Mouse (Mus musculus) G1E (cell line): ENCODE measurements around the gene Smg6. TPM values are rescaled to one million over a fixed set of nuclear protein-coding genes. Genes with fewer than 3 reads are reported as not detected.

ENCODE experiments used
- ATAC-seq: 2 replicates; pipeline ENCODE4 v1.8.0; 2016; ENCODE audit warnings: mild to moderate bottlenecking; ENCODE audit not compliant: insufficient number of reproducible peaks, poor library complexity, low FRiP score, severe bottlenecking; ENCODE audit errors: extremely low read depth
- DNase-seq: peaks from one replicate; pipeline ENCODE4 v3.0.0; 2012; ENCODE audit warnings: low spot score
- H3K27me3 ChIP-seq: 2 replicates; pipeline ENCODE4 v1.6.1; 2012; ENCODE audit warnings: mild to moderate bottlenecking, low read length, inconsistent platforms; ENCODE audit not compliant: insufficient read depth
- H3K36me3 ChIP-seq: replicated peaks from 2 replicates; pipeline ENCODE3; 2012; ENCODE audit warnings: mild to moderate bottlenecking, inconsistent platforms
- H3K4me1 ChIP-seq: 2 replicates; pipeline ENCODE4 v1.6.1; 2012; ENCODE audit warnings: low read depth, low read length, inconsistent platforms, mixed read lengths; ENCODE audit not compliant: insufficient read depth
- H3K4me3 ChIP-seq: 2 replicates; pipeline ENCODE4 v1.5.1; 2012; ENCODE audit warnings: low read depth, mild to moderate bottlenecking, inconsistent platforms, low read length, moderate library complexity, mixed read lengths
- H3K9me3 ChIP-seq: replicated peaks from 2 replicates; pipeline ENCODE4 v1.6.1; 2012; ENCODE audit warnings: inconsistent platforms
- CTCF ChIP-seq: IDR thresholded peaks from 2 replicates; pipeline ENCODE4 v1.5.1; 2012; ENCODE audit warnings: low read depth, low read length, inconsistent platforms, mixed read lengths
- GATA1 ChIP-seq: IDR thresholded peaks from 2 replicates; pipeline ENCODE4 v1.6.1; 2012; ENCODE audit warnings: borderline replicate concordance, low read length, inconsistent platforms, mixed read lengths
- GATA2 ChIP-seq: IDR thresholded peaks from 2 replicates; pipeline ENCODE4 v1.6.1; 2012; ENCODE audit warnings: low read depth, low read length, inconsistent platforms, borderline replicate concordance
- POLR2AphosphoS5 ChIP-seq: IDR thresholded peaks from 2 replicates; pipeline ENCODE4 v1.6.1; 2012; ENCODE audit warnings: low read depth, low read length, inconsistent platforms; ENCODE audit not compliant: insufficient replicate concordance
- TAL1 ChIP-seq: conservative IDR thresholded peaks from 2 replicates; pipeline ENCODE4 v1.6.1; 2012; ENCODE audit warnings: low read depth, low read length, inconsistent platforms, mixed read lengths
- polyA plus RNA-seq: library from polyadenylated mRNA; stranded (reverse); fragments of >175 nt; gene quantifications from 2 replicates; pipeline ENCODE4 v1.2.3, GENCODE M21; 2012
- total RNA-seq, 2 experiments: library from RNA; stranded (forward) in 1 of 2; stranded (reverse) in 1 of 2; fragments of 200-1000 nt in 1 of 2; fragments of >200 nt in 1 of 2; fragmentation: Nextera tagmentation in 1 of 2; gene quantifications; 2 replicates each; pipeline ENCODE4 v1.2.3; 2014 to 2017

Gene Smg6
- total and polyA plus RNA-seq, 3 experiments = 17.4 to 54.3 (median 42.1) TPM

DNA sequence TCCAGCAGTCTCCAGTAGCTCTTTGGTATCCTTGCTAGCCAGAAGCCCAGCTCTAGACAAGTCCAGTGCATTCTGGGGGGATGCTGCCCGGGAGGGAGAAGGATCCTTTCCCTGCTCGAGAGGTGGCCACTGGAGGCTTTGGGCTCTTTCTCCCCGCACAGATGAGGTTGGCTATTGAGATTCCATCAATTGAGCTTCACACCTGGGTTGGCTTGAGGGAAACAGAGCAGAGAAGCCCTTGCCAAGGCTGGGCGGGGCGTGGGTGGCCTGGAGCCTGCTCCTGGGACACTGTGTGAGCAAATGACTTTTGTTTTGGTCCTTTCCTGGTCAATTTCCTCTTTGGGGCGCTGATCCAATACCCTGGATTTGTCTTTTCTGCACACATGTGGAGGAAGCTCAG, 270.5 kb downstream of the Smg6 start:
- no peak for ATAC-seq
- peaks cover 10% of the 10 kb centered on the region for H3K9me3 ChIP-seq
- H3K4me1 ChIP-seq = peaks cover 40% of the 10 kb centered on the region
- H3K27me3 ChIP-seq = peaks cover 96% of the 10 kb centered on the region
- TF ChIP-seq GATA2 = no peak
- no peak for TF ChIP-seq CTCF
- TF ChIP-seq POLR2AphosphoS5 = no peak
- no peak for TF ChIP-seq GATA1
- TF ChIP-seq TAL1 = no peak
- DNase-seq = no peak
- no peak overlapping the region for H3K4me3 ChIP-seq
- H3K36me3 ChIP-seq = no peaks in the 10 kb centered on the region

DNA sequence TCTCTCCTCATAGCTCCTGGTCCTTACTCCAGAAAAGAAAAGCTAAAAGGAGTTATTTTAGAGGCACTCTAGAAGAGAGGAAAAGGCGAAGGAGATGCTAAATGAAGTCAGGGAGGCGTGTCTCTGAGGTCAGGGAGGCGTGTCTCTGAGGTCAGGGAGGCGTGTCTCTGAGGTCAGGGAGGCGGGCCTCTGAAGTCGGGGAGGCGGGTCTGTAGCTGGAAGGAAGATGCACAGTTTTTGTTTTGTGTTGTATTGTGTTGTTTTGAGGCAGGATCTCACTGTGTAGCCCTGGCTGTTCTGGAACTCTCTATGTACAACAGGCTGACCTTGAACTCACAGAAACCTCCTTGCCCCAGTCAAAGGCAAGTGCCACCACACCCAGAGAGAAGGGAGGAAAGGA, 272.3 kb downstream of the Smg6 start:
- Histone ChIP-seq H3K4me3 (no peak overlapping the region), H3K27me3 (peaks cover 92% of the 10 kb centered on the region), H3K9me3 (peaks cover 10% of the 10 kb centered on the region), H3K4me1 (peaks cover 29% of the 10 kb centered on the region), H3K36me3 (no peaks in the 10 kb centered on the region)
- no peak for DNase-seq
- no peak for ATAC-seq
- TF ChIP-seq GATA2 (no peak), CTCF (no peak), POLR2AphosphoS5 (no peak), GATA1 (no peak), TAL1 (no peak)

DNA sequence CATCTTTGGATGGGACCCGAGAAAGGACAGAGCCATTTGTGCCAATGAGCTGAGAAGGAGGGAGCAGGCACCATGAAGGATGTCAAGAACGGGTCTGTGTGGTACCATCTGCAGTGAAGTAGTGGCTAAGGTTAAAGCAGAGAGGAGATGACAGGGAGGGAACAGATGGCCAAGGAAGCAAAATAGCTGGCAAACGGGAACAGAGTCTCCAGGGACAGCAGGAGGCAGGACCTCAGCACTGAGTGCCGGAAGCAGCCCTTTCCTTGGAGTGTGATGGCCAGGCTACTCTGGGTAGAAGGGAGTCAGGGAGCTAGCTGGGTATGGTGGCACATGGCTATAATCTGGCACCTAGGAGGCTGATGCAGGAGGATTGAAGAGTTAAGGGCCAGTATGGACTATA, 273.2 kb downstream of the Smg6 start:
- Histone ChIP-seq H3K36me3 (no peaks in the 10 kb centered on the region), H3K4me3 (no peak overlapping the region), H3K27me3 (peaks cover 91% of the 10 kb centered on the region), H3K9me3 (peaks cover 4% of the 10 kb centered on the region), H3K4me1 (peaks cover 22% of the 10 kb centered on the region)
- DNase-seq (no peak), ATAC-seq (no peak)
- no peak for TF ChIP-seq TAL1
- no peak for TF ChIP-seq GATA1
- TF ChIP-seq POLR2AphosphoS5 = no peak
- no peak for TF ChIP-seq GATA2
- TF ChIP-seq CTCF = no peak

DNA sequence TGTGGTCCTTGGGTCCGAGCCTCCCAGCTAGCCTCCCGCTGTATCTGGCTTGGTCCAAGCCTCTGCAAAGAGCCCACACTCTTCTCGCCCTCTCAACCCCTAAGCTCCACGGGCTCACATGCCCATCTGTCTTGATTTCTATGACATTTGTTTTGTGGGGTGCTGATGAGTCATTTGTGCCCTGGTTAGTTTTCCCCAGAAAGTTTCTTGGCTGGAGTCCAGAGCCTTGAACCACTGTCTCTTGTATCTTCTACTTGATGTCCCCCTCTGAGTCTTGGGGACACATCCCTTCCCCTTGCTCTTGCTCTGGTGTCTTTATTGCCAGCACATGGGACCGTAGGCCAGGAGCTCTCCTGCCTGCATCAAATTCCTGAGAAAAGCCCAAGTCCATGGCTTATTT, 274.3 kb downstream of the Smg6 start:
- no peaks in the 10 kb centered on the region for H3K36me3 ChIP-seq
- TF ChIP-seq CTCF (no peak), TAL1 (no peak), GATA1 (no peak), GATA2 (no peak), POLR2AphosphoS5 (no peak)
- no peak overlapping the region for H3K4me3 ChIP-seq
- peaks cover 22% of the 10 kb centered on the region for H3K4me1 ChIP-seq
- H3K9me3 ChIP-seq = no peaks in the 10 kb centered on the region
- ATAC-seq (no peak), DNase-seq (no peak)
- H3K27me3 ChIP-seq = peaks cover 91% of the 10 kb centered on the region

DNA sequence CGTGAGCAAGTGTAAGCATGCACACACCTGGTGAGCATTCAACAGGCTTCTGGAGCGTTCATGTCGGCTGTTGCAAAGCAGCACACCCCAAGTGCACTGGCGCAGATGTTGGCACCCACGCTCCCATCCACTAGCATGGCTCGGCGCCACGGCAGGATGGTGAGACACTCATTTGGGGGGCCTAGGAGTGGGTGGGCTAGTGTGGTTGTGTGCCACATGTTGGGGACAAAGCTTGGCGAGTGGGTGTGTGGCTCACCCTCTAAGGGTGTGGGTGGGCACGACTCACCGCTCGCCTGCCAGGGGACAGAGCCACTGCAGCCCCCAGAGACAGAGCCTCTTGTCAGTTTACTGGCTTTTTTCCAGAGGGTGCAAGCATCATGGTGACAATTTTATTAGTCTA, 275.3 kb downstream of the Smg6 start:
- no peaks in the 10 kb centered on the region for H3K36me3 ChIP-seq
- H3K4me1 ChIP-seq = peaks cover 21% of the 10 kb centered on the region
- peaks cover 89% of the 10 kb centered on the region for H3K27me3 ChIP-seq
- H3K9me3 ChIP-seq = no peaks in the 10 kb centered on the region
- DNase-seq (no peak), ATAC-seq (no peak)
- no peak overlapping the region for H3K4me3 ChIP-seq
- TF ChIP-seq GATA2 = no peak
- no peak for TF ChIP-seq POLR2AphosphoS5
- no peak for TF ChIP-seq CTCF
- no peak for TF ChIP-seq GATA1
- TF ChIP-seq TAL1 = no peak

DNA sequence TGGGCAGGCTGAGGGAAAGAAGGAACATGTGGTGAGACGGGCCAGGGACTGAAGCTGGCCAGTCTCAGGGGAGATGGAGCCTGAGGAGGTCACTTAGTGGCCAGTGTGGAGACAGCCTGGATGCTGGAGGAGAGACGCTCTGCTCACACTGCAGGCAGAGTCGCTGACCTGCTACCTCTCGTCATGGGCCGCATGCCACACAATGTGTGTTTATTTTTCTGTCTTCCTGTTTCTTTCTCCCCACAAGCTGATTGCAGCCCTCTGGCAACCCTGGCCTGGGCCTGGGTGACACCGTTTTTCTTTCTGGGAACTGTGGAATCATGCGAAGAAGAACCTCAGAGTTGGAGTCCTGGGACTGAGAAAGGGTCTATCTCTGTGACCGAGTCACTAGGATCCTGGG, 276.1 kb downstream of the Smg6 start:
- Histone ChIP-seq H3K4me1 (peaks cover 21% of the 10 kb centered on the region), H3K27me3 (peaks cover 82% of the 10 kb centered on the region), H3K36me3 (no peaks in the 10 kb centered on the region), H3K9me3 (no peaks in the 10 kb centered on the region), H3K4me3 (no peak overlapping the region)
- no peak for ATAC-seq
- TF ChIP-seq CTCF (no peak), GATA2 (no peak), GATA1 (no peak), TAL1 (no peak), POLR2AphosphoS5 (no peak)
- DNase-seq = no peak

DNA sequence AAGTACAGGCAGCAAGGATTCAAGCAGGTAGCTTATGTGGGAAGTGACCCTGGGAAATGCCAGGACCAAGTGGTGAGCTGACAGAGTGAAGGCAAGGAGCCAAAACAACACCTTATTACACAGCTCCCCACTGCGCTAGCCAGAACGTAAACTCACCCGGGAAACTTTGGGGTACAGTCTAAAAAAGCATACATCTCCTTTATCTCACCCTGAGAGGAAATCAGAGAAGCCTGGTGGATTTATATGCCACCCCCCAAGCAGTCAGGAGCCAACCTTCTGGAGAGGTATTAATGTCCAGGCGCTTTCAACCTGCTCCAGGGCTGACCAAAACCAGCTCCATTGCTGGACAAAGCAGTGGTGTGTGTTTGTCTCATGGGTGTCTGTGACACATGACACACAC, 278.3 kb downstream of the Smg6 start:
- H3K27me3 ChIP-seq = peaks cover 62% of the 10 kb centered on the region
- no peak overlapping the region for H3K4me3 ChIP-seq
- H3K36me3 ChIP-seq = no peaks in the 10 kb centered on the region
- ATAC-seq = no peak
- TF ChIP-seq GATA2 (no peak), GATA1 (no peak), CTCF (no peak), TAL1 (no peak), POLR2AphosphoS5 (no peak)
- no peaks in the 10 kb centered on the region for H3K9me3 ChIP-seq
- DNase-seq = no peak
- peaks cover 11% of the 10 kb centered on the region for H3K4me1 ChIP-seq
